Mouse (Mus musculus) retina, embryonic 14.5 days (tissue): ENCODE measurements around the gene Tshr.

ENCODE experiments used
- DNase-seq: peaks from one replicate; pipeline ENCODE4 v3.0.0-alpha.2; 2015; ENCODE audit warnings: low spot score

Gene Tshr

DNA sequence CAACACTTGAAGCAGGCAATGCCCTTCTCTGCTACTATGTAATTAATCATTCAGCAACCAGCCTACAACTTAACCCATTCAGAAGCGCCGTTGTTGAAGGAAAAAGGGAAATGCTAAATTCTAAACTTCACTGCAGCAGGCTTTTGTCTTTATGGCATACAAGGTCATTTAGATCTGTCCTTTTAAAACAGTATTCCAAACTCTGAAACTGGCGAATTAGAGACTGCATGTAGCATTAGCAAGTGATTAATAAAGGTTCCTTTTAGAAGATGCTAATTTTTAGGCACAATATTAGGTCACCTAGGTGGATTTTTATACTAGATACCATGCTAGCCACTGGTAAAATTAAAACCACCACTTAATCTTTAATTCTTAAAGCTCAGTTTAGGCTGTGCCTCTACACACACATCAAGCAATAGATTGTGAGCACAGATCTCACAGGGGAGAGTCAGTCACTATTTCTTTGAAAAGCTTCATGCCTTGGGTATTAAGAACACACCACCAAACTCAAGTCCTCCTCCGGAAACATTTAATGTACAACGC is 203.2 kb downstream of the Tshr start:
- DNase-seq: no peak

DNA sequence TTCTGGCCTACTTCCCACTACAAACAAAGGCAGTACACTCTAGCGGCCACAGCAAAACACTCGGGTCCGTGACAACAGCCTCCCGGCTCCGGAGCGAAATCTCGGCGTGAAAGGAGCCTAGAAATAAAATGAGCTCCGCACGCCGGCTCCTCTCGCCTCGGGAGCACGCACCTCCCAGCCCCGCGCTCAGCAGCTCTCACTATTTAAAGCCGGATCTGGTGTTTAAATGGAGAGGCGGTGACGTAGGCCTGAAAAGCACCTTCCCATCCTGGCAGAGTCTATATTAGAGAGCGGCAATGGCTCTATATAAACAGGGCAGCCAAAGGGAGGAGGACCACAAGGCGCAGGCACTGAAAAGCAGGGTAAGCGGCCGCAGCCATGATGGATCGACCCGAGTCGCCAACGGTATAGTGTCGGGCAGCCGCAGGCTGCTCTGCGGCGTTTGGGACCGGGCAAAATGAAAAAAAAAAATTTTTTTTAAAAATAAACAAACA is 203.9 kb downstream of the Tshr start:
- DNase-seq: peak; percentile 96

DNA sequence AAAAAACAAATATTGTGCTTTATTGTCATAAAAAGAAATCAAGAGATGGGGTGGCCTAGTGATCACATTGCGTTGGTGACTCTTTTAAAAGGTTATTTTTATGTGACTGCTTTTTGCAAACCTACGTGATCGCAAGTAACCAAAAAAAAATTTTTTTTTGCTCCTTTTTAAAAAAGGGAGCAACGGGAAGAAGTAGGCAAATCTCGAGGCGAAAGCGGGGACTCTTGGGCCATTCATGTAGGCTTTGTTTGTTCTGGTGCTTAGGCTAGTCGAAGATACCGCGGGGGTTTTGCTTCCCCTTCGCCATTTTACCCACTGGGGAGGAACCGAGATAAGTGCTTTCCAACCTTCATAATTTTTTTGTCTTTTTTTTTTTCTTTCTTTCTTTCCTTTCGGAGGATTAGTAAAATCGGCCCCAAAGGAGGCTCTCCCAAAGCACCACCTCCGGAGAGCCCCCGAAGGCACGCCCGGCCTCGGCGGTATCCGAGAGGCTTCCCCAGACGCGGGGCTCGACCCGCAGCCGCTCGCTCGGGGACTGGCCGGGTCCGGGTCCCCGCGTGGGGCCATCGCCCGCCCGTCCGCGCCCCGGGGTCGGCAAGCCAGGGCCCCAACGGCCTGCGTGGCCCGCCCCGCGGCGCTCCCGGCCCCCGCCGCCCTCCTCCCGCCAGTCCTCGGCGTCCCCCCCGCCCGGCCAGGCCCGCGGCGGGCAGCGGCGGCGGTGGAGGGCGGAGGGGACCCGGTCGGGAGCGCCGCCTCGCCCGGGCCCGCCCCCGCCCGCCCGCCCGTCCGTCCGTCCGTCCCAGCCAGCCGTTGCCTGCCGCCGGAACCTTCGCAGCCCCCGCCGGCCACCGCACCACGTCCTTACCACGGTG is 204.5 kb downstream of the Tshr start:
- peak; percentile 72 for DNase-seq

DNA sequence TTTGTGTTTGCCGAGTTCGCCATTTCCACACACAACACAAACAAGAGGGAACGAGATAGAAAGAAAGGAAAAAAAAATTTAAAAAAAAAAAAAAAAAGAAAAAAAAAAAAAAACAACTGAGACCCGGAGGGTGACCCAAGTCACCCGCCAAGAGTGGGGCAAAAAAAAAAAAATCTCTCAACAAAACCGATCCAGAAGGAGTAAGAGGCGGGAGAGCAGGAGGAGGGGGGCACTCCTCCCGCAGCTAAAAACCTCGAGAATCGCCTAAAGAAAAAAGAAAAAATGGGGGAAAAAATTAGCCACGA is 205.1 kb downstream of the Tshr start:
- DNase-seq: no peak

DNA sequence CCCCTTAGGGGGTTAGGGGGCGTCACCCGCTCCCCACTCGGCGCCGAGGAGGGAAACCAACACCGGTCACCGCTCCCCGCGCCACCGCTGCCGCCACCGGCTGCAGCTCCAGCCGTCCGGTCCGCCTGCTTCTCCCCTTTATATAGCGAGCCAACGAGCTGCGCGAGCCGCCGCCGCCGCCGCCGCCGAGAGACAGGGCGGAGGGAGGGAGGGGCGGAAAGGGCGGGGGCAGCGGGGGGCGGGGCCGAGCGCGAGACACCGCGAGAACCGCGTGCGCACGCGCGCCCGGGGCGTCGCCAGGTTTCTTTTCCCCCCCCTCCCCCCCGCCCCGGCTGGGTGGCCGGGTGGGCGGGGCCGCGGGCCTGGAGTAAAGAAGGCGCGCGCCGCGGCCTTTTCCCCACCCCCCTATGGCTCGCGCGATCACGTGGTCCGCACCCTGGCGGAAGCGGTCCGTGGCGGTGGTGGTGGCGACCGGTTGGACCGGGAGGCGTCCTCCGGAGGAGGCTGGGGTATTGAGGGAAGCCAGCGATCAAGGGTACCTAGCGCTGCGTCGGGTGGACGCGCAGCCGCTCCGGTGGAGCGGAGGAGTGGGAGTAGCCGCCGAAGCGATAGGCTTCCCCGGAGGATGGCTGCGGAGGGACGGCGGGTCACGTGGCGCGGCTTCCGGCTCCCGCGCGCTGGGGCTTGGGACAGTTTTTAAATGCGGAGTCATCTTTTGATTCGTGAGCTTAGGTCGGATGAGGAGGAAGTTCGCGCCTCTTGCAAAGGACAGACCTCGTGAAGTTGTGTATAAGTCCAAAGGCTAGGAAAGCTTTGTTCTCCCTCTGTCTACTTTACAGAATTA is 205.7 kb downstream of the Tshr start, which contains the start of gene Gtf2a1:
Gene Gtf2a1 (minus strand): TSS at position 641 of the 844 bp plus-strand sequence.
- peak; percentile 97 for DNase-seq

DNA sequence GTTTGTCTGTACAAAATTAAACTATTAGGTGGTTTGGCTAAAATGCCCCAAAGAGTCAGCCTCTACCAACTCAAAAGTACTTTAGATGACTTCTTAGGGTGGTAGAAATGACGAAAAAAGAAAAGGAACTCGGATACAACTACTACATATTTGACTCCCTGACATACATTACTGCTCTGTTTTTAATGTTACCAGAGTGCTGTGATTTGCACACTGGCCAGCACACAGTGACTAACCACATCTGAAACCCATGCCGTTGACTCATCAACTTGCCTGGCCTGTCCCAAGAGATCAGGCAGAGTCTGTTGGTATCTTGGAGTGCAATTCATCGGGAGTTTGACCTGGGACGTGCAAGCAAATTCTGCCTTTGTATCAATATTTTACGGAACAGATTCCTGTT is 206.4 kb downstream of the Tshr start:
- DNase-seq: no peak

DNA sequence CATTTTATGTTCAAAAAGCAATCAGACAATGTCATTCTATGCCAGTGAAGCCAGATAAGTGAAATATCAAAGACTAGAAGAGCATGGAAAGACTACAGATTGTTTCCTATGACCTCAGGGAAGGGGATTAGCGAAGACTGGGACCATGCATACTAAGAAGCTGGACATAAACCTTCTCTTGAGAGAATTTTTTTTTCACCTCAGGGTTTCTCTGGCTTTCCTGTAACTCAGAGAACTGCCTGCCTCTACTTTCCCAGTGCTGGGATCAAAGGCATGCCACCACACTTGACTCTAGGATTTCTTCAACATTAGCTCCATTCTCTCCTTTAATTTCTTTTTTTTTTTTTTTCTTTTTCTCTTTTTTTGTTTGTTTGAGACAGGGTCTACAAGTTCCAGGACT is 206.8 kb downstream of the Tshr start:
- peak; percentile 5 for DNase-seq

DNA sequence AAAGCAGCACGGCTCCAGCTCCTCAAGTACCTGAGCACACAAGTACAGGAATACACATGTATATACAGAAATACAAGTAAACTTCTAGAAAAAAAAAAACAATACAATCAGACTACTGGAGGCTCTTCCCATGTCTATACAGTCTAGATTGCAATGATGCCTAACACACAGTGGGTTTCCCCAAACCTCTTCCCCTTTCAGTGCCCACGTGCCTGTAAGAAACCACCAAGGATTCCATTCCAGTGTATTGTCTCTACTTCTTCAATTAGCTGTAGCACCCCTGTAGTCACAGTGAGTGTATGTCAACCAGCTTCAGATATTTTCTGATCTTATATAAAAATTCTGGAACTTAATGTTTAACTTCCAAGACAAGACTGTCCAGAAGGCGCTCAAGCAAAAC is 207.8 kb downstream of the Tshr start:
- no peak for DNase-seq
